Mouse (Mus musculus) induced T-regulatory cell, adult 2 months (primary cell): Measurements from ENCODE around the gene Rpl3.
A peak's percentile ranks its signal among the peaks of the same experiment; 100 is the strongest.

ENCODE experiments used
- DNase-seq: peaks from one replicate; pipeline ENCODE4 v3.0.0-alpha.2; 2012; ENCODE audit warnings: low read depth

Gene Rpl3

DNA sequence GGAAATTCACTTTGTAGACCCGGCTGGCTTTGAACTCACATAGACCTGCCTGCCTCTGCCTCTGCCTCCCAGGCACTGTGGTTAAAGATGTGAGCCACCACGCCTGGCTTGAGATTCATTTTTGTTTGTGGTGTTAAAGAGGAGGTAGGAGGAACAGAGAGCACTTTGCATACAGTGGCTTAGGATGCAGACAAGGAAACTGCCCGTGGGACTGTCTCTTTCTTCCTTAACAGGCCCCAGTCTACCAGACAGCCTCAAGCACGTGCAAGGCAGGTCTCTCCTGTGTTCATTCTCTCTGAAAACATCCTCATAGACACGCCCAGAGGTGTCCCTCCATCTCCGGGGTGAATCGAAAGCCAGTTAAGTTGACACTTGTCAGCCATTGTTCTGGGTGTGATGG lies 57.3 kb downstream of the Rpl3 start:
- DNase-seq: no peak

DNA sequence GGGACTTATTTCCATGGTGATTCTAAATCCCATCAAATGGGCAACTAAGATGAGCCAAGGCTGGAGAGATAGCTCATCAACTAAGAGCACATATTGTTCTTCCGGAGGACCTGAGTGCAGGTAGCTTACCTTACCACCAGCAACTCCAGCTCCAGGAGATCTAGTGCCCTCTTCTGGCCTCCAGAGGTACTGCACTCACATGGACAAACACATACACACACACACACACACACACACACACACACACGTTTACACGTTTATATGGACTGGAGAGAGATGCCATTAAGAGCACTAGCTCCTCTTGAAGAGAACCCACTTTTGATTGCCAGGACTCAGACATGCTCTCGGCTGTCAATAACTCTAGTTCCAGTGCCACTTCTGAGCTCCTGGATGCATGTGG lies 60.5 kb downstream of the Rpl3 start:
- peak; percentile 44 for DNase-seq

GRCm38 (mm10) chr15:80030399-80030798 lies 61.3 kb downstream of the Rpl3 start:
- DNase-seq: no peak

- no peak for DNase-seq
These were observed 62.8 kb downstream of the Rpl3 start for GRCm38 (mm10) chr15:80028862-80029261.
